Mouse (Mus musculus): ENCODE measurements around the gene Iqck. TPM values are rescaled to one million over a fixed set of nuclear protein-coding genes. Genes with fewer than 3 reads are reported as not detected.

Gene Iqck
- polyA plus RNA-seq, 1 experiment from 2014 or later = 0.68 TPM

GRCm38 (mm10) chr7:118971499-118971898 is 115.9 kb downstream of the Iqck start:
- Histone ChIP-seq H3K4me3 (no peak overlapping the region), H3K4me2 (no peak overlapping the region), H3K27me3 (replicated peaks) (no peaks in the 10 kb centered on the region), H3K27ac (no peak overlapping the region), H3K9ac (no peak overlapping the region), H3K36me3 (no peaks in the 10 kb centered on the region), H3K9me3 (replicated peaks) (no peaks in the 10 kb centered on the region), H3K4me1 (no peaks in the 10 kb centered on the region)
- no peak for ATAC-seq
- WGBS (ENCODE audit: insufficient replicate concordance) = 63% methylated on average over 8 of the region's 8 CpGs

- no peak overlapping the region for H3K9ac ChIP-seq
- H3K27me3 ChIP-seq (replicated peaks) = no peaks in the 10 kb centered on the region
- 70% methylated on average over 5 of the region's 5 CpGs for WGBS (ENCODE audit: insufficient replicate concordance)
- H3K4me3 ChIP-seq = no peak overlapping the region
- no peaks in the 10 kb centered on the region for H3K9me3 ChIP-seq (replicated peaks)
- no peak overlapping the region for H3K4me2 ChIP-seq
- H3K4me1 ChIP-seq = no peaks in the 10 kb centered on the region
- ATAC-seq = no peak
- H3K36me3 ChIP-seq = no peaks in the 10 kb centered on the region
- H3K27ac ChIP-seq = no peak overlapping the region
Measured at GRCm38 (mm10) chr7:118972306-118972705, 116.8 kb downstream of the Iqck start.

GRCm38 (mm10) chr7:118973377-118973776 is 117.8 kb downstream of the Iqck start:
- Histone ChIP-seq H3K4me1 (no peaks in the 10 kb centered on the region), H3K36me3 (no peaks in the 10 kb centered on the region), H3K27ac (no peak overlapping the region), H3K9ac (no peak overlapping the region), H3K4me3 (no peak overlapping the region), H3K4me2 (no peak overlapping the region), H3K9me3 (replicated peaks) (no peaks in the 10 kb centered on the region), H3K27me3 (replicated peaks) (no peaks in the 10 kb centered on the region)
- WGBS (ENCODE audit: insufficient replicate concordance) = 70% methylated on average over 4 of the region's 4 CpGs
- no peak for ATAC-seq

GRCm38 (mm10) chr7:118975837-118976236 is 120.3 kb downstream of the Iqck start:
- Histone ChIP-seq H3K4me1 (no peaks in the 10 kb centered on the region), H3K27ac (no peak overlapping the region), H3K9me3 (replicated peaks) (no peaks in the 10 kb centered on the region), H3K36me3 (no peaks in the 10 kb centered on the region), H3K4me3 (no peak overlapping the region), H3K9ac (no peak overlapping the region), H3K27me3 (replicated peaks) (no peaks in the 10 kb centered on the region), H3K4me2 (no peak overlapping the region)
- no peak for ATAC-seq
- 48% methylated on average over 3 of the region's 3 CpGs for WGBS (ENCODE audit: insufficient replicate concordance)

GRCm38 (mm10) chr7:118976414-118977166 is 121.0 kb downstream of the Iqck start:
- no peaks in the 10 kb centered on the region for H3K36me3 ChIP-seq
- H3K9me3 ChIP-seq (replicated peaks) = no peaks in the 10 kb centered on the region
- H3K4me2 ChIP-seq = no peak overlapping the region
- no peaks in the 10 kb centered on the region for H3K4me1 ChIP-seq
- no peak overlapping the region for H3K9ac ChIP-seq
- no peak for ATAC-seq
- no peak overlapping the region for H3K27ac ChIP-seq
- no peak overlapping the region for H3K4me3 ChIP-seq
- no peaks in the 10 kb centered on the region for H3K27me3 ChIP-seq (replicated peaks)
- WGBS (ENCODE audit: insufficient replicate concordance) = 32% methylated on average over 14 of the region's 14 CpGs

GRCm38 (mm10) chr7:118977167-118977543 is 121.6 kb downstream of the Iqck start:
- Histone ChIP-seq H3K4me3 (no peak overlapping the region), H3K9me3 (replicated peaks) (no peaks in the 10 kb centered on the region), H3K4me2 (no peak overlapping the region), H3K27me3 (replicated peaks) (no peaks in the 10 kb centered on the region), H3K9ac (no peak overlapping the region), H3K36me3 (no peaks in the 10 kb centered on the region), H3K4me1 (no peaks in the 10 kb centered on the region), H3K27ac (no peak overlapping the region)
- ATAC-seq = no peak
- WGBS (ENCODE audit: insufficient replicate concordance) = 78% methylated on average over 10 of the region's 10 CpGs

GRCm38 (mm10) chr7:118979121-118979520 is 123.6 kb downstream of the Iqck start:
- H3K9me3 ChIP-seq (replicated peaks) = no peaks in the 10 kb centered on the region
- no peak overlapping the region for H3K4me3 ChIP-seq
- H3K27me3 ChIP-seq (replicated peaks) = no peaks in the 10 kb centered on the region
- H3K4me1 ChIP-seq = no peaks in the 10 kb centered on the region
- H3K9ac ChIP-seq = no peak overlapping the region
- ATAC-seq = no peak
- no peak overlapping the region for H3K4me2 ChIP-seq
- WGBS (ENCODE audit: insufficient replicate concordance) = 76% methylated on average over 7 of the region's 7 CpGs
- H3K36me3 ChIP-seq = no peaks in the 10 kb centered on the region
- H3K27ac ChIP-seq = no peak overlapping the region

- Histone ChIP-seq H3K36me3 (no peaks in the 10 kb centered on the region), H3K9me3 (replicated peaks) (no peaks in the 10 kb centered on the region), H3K27me3 (replicated peaks) (no peaks in the 10 kb centered on the region), H3K9ac (no peak overlapping the region), H3K4me3 (no peak overlapping the region), H3K4me1 (no peaks in the 10 kb centered on the region), H3K27ac (no peak overlapping the region), H3K4me2 (no peak overlapping the region)
- ATAC-seq = no peak
- 57% methylated on average over 9 of the region's 9 CpGs for WGBS (ENCODE audit: insufficient replicate concordance)
Measured at GRCm38 (mm10) chr7:118979708-118980107, 124.2 kb downstream of the Iqck start.

- ATAC-seq = no peak
- H3K9ac ChIP-seq = no peak overlapping the region
- no peaks in the 10 kb centered on the region for H3K4me1 ChIP-seq
- no peak overlapping the region for H3K4me3 ChIP-seq
- WGBS (ENCODE audit: insufficient replicate concordance) = 43% methylated on average over 4 of the region's 4 CpGs
- H3K4me2 ChIP-seq = no peak overlapping the region
- H3K27ac ChIP-seq = no peak overlapping the region
- no peaks in the 10 kb centered on the region for H3K27me3 ChIP-seq (replicated peaks)
- no peaks in the 10 kb centered on the region for H3K36me3 ChIP-seq
- H3K9me3 ChIP-seq (replicated peaks) = no peaks in the 10 kb centered on the region
Measured at GRCm38 (mm10) chr7:118981346-118981745, 125.8 kb downstream of the Iqck start.

- Histone ChIP-seq H3K27me3 (replicated peaks) (no peaks in the 10 kb centered on the region), H3K9ac (no peak overlapping the region), H3K36me3 (no peaks in the 10 kb centered on the region), H3K9me3 (replicated peaks) (no peaks in the 10 kb centered on the region), H3K4me2 (no peak overlapping the region), H3K4me1 (no peaks in the 10 kb centered on the region), H3K27ac (no peak overlapping the region), H3K4me3 (no peak overlapping the region)
- WGBS (ENCODE audit: insufficient replicate concordance) = 74% methylated on average over 5 of the region's 5 CpGs
- no peak for ATAC-seq
Measured at GRCm38 (mm10) chr7:118981831-118982230, 126.3 kb downstream of the Iqck start.

GRCm38 (mm10) chr7:118982586-118982985 is 127.0 kb downstream of the Iqck start:
- no peaks in the 10 kb centered on the region for H3K4me1 ChIP-seq
- no peak overlapping the region for H3K4me2 ChIP-seq
- H3K27me3 ChIP-seq (replicated peaks) = no peaks in the 10 kb centered on the region
- WGBS (ENCODE audit: insufficient replicate concordance) = 53% methylated on average over 4 of the region's 4 CpGs
- no peak overlapping the region for H3K9ac ChIP-seq
- no peak for ATAC-seq
- no peaks in the 10 kb centered on the region for H3K36me3 ChIP-seq
- H3K9me3 ChIP-seq (replicated peaks) = no peaks in the 10 kb centered on the region
- no peak overlapping the region for H3K4me3 ChIP-seq
- H3K27ac ChIP-seq = no peak overlapping the region

- no peak overlapping the region for H3K9ac ChIP-seq
- no peak overlapping the region for H3K27ac ChIP-seq
- H3K4me2 ChIP-seq = no peak overlapping the region
- no peaks in the 10 kb centered on the region for H3K27me3 ChIP-seq (replicated peaks)
- H3K4me3 ChIP-seq = no peak overlapping the region
- no peaks in the 10 kb centered on the region for H3K4me1 ChIP-seq
- no peak for ATAC-seq
- no peaks in the 10 kb centered on the region for H3K36me3 ChIP-seq
- no peaks in the 10 kb centered on the region for H3K9me3 ChIP-seq (replicated peaks)
- 65% methylated on average over 19 of the region's 19 CpGs for WGBS (ENCODE audit: insufficient replicate concordance)
Measured at GRCm38 (mm10) chr7:118983961-118984360, 128.4 kb downstream of the Iqck start.

GRCm38 (mm10) chr7:118985786-118986185 is 130.2 kb downstream of the Iqck start:
- no peak for ATAC-seq
- Histone ChIP-seq H3K4me2 (no peak overlapping the region), H3K27me3 (replicated peaks) (no peaks in the 10 kb centered on the region), H3K4me1 (no peaks in the 10 kb centered on the region), H3K27ac (no peak overlapping the region), H3K9me3 (replicated peaks) (no peaks in the 10 kb centered on the region), H3K9ac (no peak overlapping the region), H3K36me3 (no peaks in the 10 kb centered on the region), H3K4me3 (no peak overlapping the region)
- 61% methylated on average over 4 of the region's 4 CpGs for WGBS (ENCODE audit: insufficient replicate concordance)
